Mouse (Mus musculus): Measurements from ENCODE around the gene Cisd3.
"Not testable (repeated sequence)": the region's sequence is repeated elsewhere in the genome, so short reads cannot be mapped to it uniquely, and the experiment has no call there.

Cisd3 gene

GRCm38 (mm10) chr11:97711200-97711900 is 25.7 kb downstream of the Cisd3 start:
- DNase-seq (ENCODE audit: low spot score in 2 of 2): no peak

- DNase-seq (ENCODE audit: low spot score in 2 of 2): no peak
Measured at GRCm38 (mm10) chr11:97712286-97712685, 26.7 kb downstream of the Cisd3 start.

- DNase-seq (ENCODE audit: low spot score in 2 of 2): no peak
Measured at GRCm38 (mm10) chr11:97713896-97714295, 28.3 kb downstream of the Cisd3 start.

GRCm38 (mm10) chr11:97714356-97714755 is 28.7 kb downstream of the Cisd3 start:
- DNase-seq (ENCODE audit: low spot score in 2 of 2): no peak

GRCm38 (mm10) chr11:97714784-97715760 is 29.4 kb downstream of the Cisd3 start:
- no peak for DNase-seq (ENCODE audit: low spot score in 2 of 2)

- DNase-seq (ENCODE audit: low spot score in 2 of 2): no peak
Measured at GRCm38 (mm10) chr11:97716021-97716420, 30.4 kb downstream of the Cisd3 start.

GRCm38 (mm10) chr11:97717369-97718280 is 32.0 kb downstream of the Cisd3 start:
- no peak for DNase-seq (ENCODE audit: low spot score in 2 of 2)

- no peak for DNase-seq (ENCODE audit: low spot score in 2 of 2)
Measured at GRCm38 (mm10) chr11:97718281-97718860, 32.7 kb downstream of the Cisd3 start.

GRCm38 (mm10) chr11:97719041-97719440 is 33.4 kb downstream of the Cisd3 start:
- no peak for DNase-seq (ENCODE audit: low spot score in 2 of 2)

GRCm38 (mm10) chr11:97721338-97721737 is 35.7 kb downstream of the Cisd3 start:
- DNase-seq (ENCODE audit: low spot score in 2 of 2): no peak

- no peak for DNase-seq (ENCODE audit: low spot score in 2 of 2)
Measured at GRCm38 (mm10) chr11:97723709-97724108, 38.1 kb downstream of the Cisd3 start.

GRCm38 (mm10) chr11:97728311-97728710 is 42.7 kb downstream of the Cisd3 start:
- DNase-seq (ENCODE audit: low spot score in 2 of 2): no peak

- no peak for DNase-seq (ENCODE audit: low spot score in 2 of 2)
Measured at GRCm38 (mm10) chr11:97728730-97729129, 43.1 kb downstream of the Cisd3 start.

- DNase-seq (ENCODE audit: low spot score in 2 of 2): no peak
Measured at GRCm38 (mm10) chr11:97733689-97734088, 48.1 kb downstream of the Cisd3 start.

- DNase-seq (ENCODE audit: low spot score in 2 of 2): not testable (repeated sequence)
Measured at GRCm38 (mm10) chr11:97734810-97735209, 49.2 kb downstream of the Cisd3 start.

GRCm38 (mm10) chr11:97736645-97737044 is 51.0 kb downstream of the Cisd3 start:
- DNase-seq (ENCODE audit: low spot score in 2 of 2): no peak

GRCm38 (mm10) chr11:97737600-97737999 is 52.0 kb downstream of the Cisd3 start:
- no peak for DNase-seq (ENCODE audit: low spot score in 2 of 2)

All from urinary bladder, adult 18-20 months (tissue).